Mouse (Mus musculus) right cerebral cortex, adult 18-20 months (tissue): ENCODE data around the gene H2-M10.6.
A peak's percentile ranks its signal among the peaks of the same experiment; 100 is the strongest.
"Not testable (repeated sequence)": the region's sequence is repeated elsewhere in the genome, so short reads cannot be mapped to it uniquely, and the experiment has no call there.

Experiments used
- DNase-seq: peaks from one replicate; pipeline ENCODE4 v3.0.0; 2022; ENCODE audit warnings: mixed read lengths

H2-M10.6 gene

GRCm38 (mm10) chr17:36811871-36812270 is at the start of gene H2-M10.6:
Gene H2-M10.6 (plus strand): TSS chr17:36812171.
- no peak for DNase-seq

- no peak for DNase-seq
These were observed 48.2 kb upstream of the H2-M10.6 start for GRCm38 (mm10) chr17:36763816-36764215.

DNA sequence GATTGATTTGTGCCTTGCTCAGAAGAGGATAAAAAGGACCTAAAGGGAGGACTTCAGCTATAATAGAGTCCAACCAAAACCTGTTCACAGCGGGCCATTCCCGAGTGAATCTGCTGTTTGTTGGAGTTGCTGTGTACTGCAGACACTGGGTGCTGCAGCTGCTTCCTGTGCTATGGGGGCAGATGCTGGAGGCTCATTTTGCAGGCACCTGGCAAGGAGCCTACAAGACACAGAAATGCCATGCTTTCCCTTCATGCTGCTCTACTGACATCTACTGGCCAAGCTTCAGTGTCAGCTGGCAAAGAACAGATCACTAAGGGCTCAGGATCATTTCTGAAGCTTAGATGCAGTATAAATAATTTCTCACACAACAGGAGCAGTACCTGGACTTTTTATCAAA is 47.7 kb upstream of the H2-M10.6 start:
- peak; percentile 57 for DNase-seq

DNA sequence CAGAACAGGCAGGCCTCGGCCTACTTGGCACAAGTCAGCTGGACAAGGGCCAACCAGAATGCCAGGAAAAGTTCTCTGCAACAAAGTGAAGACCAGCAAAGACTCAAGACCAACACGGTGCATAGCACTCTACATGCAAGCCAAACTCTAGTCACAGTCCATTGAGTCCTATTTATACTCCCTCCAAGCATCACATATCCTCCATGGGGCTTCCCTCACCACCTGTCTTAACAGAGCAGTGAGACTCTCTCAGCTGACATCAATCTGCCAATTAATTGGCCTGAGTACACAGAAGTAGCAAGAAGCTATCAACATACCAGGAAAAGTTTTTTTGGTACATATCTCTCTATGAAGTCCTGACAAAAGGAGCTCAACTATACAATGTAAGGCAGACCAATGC is 46.6 kb upstream of the H2-M10.6 start:
- DNase-seq: not testable (repeated sequence)

DNA sequence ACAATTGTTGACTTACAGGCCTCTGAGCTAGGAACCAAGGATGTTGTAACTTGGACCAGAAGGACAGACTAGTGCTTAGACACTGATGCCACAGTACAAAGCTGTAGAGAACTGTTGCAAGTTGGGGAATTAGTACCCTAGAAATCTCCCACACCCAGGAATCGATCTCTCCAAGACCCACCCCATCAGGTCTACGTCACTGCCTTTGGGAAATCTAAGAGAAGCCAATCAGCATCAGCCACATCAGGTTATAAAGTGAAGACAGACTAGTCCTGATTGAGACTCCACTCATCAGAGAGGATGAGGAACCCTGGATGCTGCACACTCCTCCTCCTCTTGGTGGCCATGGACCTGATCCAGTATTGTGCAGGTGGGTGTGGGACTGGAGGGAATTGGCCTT is 39.4 kb upstream of the H2-M10.6 start, which contains the start of gene H2-M10.5:
Gene H2-M10.5 (plus strand): TSS at position 301 of the 400 bp plus-strand sequence.
- not testable (repeated sequence) for DNase-seq

DNA sequence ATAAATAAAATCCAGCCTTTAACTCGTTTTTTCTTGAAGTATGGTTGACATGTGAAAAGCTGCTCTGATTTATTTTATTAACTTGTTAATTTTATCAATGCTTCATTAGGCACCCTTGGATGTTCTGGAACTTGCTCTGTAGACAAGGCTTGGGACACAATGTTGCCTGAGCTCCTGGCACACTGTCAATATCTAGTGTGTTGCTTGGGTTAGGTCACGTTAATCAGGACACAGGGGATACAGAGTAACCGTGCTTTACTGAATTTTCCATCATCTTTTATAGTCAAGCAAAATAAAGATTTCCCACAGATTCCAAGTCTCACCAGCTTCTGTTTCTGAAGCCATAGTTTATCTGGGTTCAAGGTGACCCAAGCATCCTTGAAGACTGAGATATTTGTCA is 30.4 kb upstream of the H2-M10.6 start:
- no peak for DNase-seq

- peak; percentile 15 for DNase-seq
These were observed 25.5 kb upstream of the H2-M10.6 start for GRCm38 (mm10) chr17:36786483-36786886.

DNA sequence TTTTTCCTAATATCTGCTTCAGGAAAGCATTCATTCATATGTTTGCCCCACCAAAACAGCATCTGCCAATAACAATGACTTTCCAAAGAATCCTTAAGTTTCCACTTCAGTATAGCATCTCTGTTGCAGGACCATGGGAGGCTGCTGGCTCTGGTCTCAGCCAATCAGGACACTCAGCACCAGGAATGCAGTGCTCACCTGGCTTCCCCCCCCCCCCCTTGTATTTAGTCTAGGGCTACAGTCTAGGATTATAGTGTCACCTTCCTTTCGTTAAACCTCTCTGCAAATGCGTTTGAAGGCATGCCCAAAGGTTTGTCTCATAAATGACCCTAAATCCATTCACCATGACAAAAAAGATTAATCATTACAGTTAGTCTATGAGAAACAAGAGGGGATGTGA is 23.6 kb upstream of the H2-M10.6 start:
- DNase-seq: no peak

DNA sequence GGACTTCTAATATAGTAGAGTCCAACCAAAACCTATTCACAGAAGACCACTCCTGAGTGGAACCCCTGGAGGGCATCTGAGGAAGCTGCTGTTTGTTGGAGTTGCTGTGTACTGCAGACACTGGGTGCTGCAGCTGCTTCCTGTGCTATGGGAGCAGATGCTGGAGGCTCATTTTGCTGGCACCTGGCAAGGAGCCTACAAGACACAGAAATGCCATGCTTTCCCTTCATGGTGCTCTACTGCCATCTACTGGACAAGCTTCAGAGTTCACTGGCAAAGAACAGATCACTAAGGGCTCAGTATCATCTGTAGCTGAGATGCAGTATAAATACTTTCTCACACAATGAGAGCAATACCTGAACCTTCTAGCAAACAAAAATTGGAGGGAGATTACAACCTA is 23.2 kb upstream of the H2-M10.6 start:
- peak; percentile 87 for DNase-seq

DNA sequence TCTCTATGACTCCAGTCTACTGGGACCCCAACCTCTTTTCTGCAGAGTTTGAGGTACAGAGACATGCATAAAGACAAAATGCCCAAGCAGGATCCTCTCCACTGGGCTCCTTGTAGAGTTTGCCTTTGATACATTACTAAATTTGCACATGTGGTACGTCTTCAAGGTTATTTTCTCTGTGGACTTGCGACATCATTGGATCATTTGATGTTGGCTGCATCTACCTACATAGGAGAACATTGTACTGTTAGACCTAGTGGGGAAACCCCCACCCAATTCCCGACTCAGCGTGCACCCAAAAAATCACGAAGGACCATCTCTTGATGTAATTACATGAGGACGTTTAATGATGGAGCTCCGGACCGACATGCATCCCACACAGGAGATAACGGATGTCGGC is 12.5 kb upstream of the H2-M10.6 start:
- no peak for DNase-seq

- not testable (repeated sequence) for DNase-seq
These were observed 12.0 kb upstream of the H2-M10.6 start for GRCm38 (mm10) chr17:36799921-36800462.

DNA sequence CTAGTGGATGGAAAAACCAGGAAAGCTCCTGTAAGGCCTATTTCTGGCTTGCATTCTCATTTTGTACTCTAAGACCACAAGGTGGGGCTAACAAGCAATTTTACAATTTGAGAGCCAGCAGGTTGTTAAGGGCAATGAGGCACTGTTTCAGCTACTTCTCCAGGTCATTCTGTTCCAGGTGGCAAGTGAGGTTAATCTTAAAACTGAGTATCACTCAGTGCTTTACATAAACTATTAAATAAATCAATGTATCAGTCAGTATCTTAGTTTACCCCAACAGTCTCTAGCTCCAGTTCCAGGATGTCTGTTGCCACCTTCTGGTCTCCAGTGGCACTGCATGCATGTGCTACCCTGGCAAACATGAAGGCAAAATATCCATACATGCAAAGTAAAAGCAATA is 12.0 kb downstream of the H2-M10.6 start:
- peak; percentile 17 for DNase-seq

DNA sequence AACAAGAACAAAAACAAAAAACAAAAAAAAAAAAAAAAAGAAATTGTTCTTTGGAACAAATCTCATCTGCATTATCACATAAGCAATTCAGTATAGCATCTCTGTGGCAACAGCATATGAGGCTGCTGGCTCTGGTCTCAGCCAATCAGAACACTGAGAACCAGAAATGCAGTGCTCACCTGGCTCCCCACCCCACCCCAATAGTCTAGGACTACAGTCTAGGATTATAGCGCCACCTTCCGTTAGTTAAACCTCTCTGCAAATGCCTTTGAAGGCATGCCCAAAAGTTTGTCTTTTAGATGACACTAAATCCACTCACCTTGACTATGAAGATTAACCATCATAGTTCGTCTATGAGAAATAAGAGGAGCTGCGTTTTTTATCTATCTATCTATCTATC is 13.6 kb downstream of the H2-M10.6 start:
- DNase-seq: no peak

GRCm38 (mm10) chr17:36826002-36826401 is 14.0 kb downstream of the H2-M10.6 start:
- DNase-seq: peak; percentile 91

DNA sequence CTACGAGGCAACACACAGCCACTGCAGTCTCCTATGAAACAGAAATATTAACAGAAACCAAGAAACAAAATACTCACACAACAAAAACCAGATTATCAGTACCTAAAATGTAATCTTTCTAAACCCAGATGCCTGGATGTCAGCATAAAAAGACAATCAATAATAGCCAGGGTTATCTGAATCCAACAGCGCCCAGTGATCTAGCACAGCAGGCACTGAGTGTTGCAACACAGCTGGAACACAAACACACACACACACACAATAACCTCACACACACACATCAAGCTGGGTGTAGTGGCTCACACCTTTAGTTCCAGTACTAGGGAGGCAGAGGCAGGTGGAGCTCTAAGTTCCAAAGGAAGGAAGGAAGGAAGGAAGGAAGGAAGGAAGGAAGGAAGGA is 16.5 kb downstream of the H2-M10.6 start:
- DNase-seq: no peak

- no peak for DNase-seq
These were observed 18.5 kb downstream of the H2-M10.6 start for GRCm38 (mm10) chr17:36830470-36830869.

DNA sequence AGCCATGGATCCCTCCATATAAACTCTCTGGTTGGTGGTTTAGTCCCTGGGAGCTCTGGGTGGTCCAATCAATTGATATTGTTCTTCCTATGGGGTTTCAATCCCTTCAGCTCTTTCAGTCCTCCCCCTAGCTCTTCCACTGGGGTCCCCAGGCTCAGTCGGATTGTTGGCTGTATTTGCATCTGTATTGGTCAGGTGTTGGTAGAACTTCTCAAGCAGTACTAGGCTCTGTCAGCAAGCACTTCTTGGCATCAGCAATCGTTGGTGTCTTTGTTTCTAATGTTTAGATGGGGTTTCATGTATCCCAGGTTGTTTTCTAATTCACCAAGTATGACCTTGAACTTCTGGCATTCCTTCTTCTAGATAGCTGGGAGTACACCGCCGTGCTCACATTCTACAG is 20.7 kb downstream of the H2-M10.6 start:
- DNase-seq: no peak

DNA sequence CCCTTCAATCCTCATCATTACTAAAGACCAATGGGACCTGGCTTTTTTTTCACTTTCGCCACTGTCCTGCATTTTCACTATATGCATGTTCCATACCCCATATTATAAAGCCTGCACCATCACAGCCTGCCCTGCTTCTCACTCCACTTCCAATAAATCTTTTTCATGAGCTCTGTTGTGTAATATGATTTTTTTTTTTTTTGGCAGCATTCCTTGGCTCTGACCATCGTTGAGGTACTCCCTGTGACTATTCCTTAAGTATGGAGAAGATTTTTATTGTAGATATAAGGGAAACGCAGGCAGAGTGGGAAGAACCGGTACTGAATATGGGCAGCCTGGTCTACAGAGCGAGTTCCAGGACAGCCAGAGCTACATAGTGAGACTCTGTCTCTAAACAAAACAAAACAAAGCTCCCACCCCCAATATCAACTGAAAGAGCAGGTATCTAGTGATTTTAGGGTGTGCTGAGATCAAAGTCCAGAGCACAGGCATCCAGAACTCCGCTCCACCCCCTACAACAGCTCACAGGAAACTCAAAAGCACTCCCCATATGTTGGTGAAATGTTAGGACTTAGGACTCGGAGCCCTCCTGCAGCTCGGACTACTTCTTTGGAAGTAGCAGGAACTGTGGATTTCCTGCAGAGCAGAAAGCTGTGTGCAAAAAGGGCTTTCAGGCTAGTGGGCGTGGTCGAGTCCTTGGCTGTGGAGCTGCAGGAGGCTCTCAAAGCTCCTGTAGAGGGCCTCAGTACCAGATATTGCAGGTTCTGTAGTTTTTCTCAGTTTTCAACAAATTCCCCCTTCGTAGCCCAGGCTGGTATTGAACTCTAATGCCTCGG is 23.8 kb downstream of the H2-M10.6 start:
- peak; percentile 55 for DNase-seq

DNA sequence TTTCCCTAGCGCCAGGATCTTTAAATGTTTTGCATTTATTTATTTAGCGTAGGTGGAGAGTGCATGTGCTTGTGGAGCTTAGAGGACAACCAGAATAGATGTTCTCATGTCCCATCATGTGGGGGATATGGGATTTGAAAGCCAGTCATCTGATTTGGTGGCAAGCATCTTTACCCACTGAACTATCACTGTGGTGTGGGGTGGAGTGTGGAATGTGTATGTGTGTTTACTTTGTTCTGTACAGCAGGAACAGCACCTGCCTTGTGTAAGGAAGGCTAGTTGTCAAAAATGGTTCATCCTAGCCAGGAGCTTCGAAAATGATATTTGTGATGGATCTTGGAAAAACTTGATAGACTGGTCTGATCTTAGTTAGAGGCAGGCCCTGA is 24.4 kb downstream of the H2-M10.6 start:
- DNase-seq: peak; percentile 3

DNA sequence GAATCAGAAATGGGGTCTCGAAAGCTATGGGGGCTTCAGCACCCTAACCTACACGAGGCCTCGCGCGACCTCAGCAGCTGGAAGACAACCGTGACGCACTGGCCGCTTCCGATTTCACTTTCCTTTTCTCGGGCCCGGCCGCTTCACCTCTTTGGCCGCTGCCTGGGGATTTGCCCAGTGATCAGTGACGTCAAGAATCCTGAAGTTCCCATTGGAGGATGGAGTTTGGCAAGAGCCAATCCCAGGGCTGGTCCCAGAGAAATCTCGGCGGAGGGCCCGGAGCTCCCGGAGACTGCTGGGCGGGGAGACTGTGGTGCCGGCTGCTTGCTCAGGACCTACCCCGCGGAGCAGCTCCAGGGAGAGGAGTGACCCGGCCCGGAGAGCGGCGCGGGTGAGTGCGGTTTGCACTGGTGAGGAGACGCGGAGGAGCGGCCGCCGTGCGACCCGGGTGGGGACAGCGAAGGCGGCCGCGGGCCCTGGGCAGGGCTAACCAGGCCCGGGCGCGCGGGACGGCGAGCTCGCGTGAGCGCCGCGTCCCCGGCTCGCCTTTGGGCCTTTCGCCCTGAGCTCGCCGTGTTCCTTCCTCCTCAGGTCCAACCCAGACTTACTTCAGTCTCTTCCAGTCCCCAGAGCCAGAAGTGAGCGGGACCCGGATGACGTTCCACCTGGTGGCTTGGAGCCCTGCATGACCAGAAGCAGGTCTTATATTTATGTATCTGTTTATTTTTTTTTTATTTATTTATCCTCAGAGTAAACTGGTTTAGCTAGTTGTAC is 25.1 kb downstream of the H2-M10.6 start, which contains the start of gene Trim26:
Gene Trim26 (plus strand): TSS at position 261 of the 774 bp plus-strand sequence.
- peak; percentile 97 for DNase-seq

GRCm38 (mm10) chr17:36839001-36839400 is 27.0 kb downstream of the H2-M10.6 start:
- no peak for DNase-seq

DNA sequence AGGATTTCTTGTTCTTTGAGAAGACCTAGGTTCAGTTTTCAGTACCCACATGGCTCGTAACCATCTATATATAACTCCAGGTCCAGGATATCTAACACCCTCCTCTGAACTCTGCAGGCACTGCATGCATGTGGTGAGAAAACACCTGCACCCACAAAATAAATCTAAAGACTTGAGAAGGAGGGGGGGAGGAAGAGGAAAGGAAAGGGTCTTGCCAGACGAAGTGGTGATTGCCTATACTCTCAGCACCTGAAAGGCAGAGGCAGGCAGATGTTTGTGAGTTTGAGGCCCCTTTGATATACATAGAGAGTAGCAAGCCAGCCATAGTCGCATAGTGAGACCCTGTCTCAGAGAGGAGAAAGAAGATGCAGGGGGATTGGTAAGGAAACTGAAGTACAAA is 28.0 kb downstream of the H2-M10.6 start:
- DNase-seq: no peak

GRCm38 (mm10) chr17:36840961-36841445 is 29.0 kb downstream of the H2-M10.6 start:
- DNase-seq: no peak
